Mouse (Mus musculus): Measurements from ENCODE around the gene Nxf1. TPM values are rescaled to one million over a fixed set of nuclear protein-coding genes. Genes with fewer than 3 reads are reported as not detected.
"Not testable (repeated sequence)": the region's sequence is repeated elsewhere in the genome, so short reads cannot be mapped to it uniquely, and the experiment has no call there.

Gene Nxf1
- polyA plus RNA-seq, 1 experiment from 2014 or later: 230 TPM

DNA sequence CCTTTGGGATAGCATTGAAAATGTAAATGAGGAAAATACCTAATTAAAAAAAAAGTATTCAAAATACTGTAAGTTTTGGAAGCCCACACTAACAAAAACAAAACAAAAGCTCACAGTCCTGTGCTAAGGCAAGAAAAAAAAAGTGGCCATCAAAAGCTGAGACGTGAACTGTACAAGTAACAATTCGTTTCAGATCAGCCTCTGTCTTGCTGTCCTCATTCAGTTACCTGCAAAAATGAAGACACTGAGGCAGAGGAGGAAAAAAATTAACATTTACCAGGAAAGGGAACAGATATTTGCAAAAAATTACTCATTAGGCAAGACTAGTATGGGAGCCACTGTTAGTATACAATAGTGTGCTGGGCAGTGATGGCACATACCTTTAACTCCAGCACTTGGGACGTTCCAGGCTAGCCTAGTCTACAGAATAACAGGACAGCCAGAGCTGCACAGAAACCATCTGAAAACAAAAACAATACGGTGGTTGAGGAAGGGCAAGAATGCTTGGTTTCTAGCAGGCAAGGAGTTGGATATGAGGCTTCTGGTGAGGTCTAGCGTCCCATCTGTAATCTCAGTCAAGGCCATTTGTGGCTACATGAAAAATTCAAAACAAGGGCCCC is 29.3 kb upstream of the Nxf1 start:
- 25% methylated on average over 5 of the region's 5 CpGs for WGBS
- no peaks in the 10 kb centered on the region for H3K4me1 ChIP-seq (ENCODE audit: control insufficient read depth, insufficient read depth, low read length)
- H3K9ac ChIP-seq (replicated peaks; ENCODE audit: low read length): no peak overlapping the region
- H3K9me3 ChIP-seq (replicated peaks; ENCODE audit: control insufficient read depth, low read length): no peaks in the 10 kb centered on the region
- H3K36me3 ChIP-seq (replicated peaks; ENCODE audit: control insufficient read depth, insufficient read depth, low read depth, low read length): peaks cover 21% of the 10 kb centered on the region
- no peak for DNase-seq (ENCODE audit: low spot score)
- H3K27me3 ChIP-seq (ENCODE audit: control insufficient read depth, insufficient read depth, low read length): no peaks in the 10 kb centered on the region
- no peak overlapping the region for H3K4me3 ChIP-seq (ENCODE audit: low read depth, low read length)
- ATAC-seq (replicated peaks; ENCODE audit: insufficient number of reproducible peaks, low FRiP score, low TSS enrichment, low read depth): no peak
- H3K4me2 ChIP-seq (ENCODE audit: low read depth, low read length): no peak overlapping the region
- H3K27ac ChIP-seq (replicated peaks; ENCODE audit: low read depth, low read length): no peak overlapping the region

DNA sequence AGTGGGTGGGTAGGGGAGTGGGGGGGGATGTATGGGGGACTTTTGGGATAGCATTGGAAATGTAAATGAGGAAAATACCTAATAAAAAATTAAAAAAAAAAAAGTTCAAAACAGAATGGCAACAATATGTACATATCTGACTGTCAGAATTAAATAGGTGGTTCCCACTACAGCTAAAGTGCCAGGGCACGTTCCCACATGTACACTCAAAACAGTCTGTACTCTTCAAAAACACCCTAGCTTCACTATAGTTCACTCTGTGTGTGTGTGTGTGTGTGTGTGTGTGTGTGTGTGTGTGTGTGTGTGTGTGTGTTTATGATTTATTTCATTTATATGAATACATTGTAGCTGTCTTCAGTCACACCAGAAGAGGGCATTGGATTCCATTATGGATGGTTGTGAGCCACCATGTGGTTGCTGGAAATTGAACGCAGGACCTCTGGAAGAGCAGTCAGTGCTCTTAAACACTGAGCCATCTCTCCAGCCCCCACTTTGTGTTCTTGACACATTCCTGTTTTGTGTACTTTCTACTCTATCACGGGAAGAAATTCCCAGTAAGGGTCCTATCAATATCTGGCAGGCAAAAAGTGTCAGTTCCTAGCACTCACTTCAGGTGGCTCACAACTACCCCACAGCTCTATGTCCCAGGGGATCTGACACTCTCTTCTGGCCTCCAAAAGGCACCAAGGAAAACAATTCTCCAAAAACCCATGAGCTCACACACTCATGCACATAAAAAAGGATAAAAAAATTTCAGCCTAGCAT is 28.4 kb upstream of the Nxf1 start:
- not testable (repeated sequence) for H3K9me3 ChIP-seq (replicated peaks; ENCODE audit: control insufficient read depth, low read length); H3K9ac ChIP-seq (replicated peaks; ENCODE audit: low read length); H3K4me1 ChIP-seq (ENCODE audit: control insufficient read depth, insufficient read depth, low read length); H3K4me3 ChIP-seq (ENCODE audit: low read depth, low read length); DNase-seq (ENCODE audit: low spot score); H3K27ac ChIP-seq (replicated peaks; ENCODE audit: low read depth, low read length); H3K4me2 ChIP-seq (ENCODE audit: low read depth, low read length); H3K27me3 ChIP-seq (ENCODE audit: control insufficient read depth, insufficient read depth, low read length); ATAC-seq (replicated peaks; ENCODE audit: insufficient number of reproducible peaks, low FRiP score, low TSS enrichment, low read depth)
- 53% methylated on average over 3 of the region's 3 CpGs for WGBS
- peaks cover 21% of the 10 kb centered on the region for H3K36me3 ChIP-seq (replicated peaks; ENCODE audit: control insufficient read depth, insufficient read depth, low read depth, low read length)

- no peak for ATAC-seq (replicated peaks; ENCODE audit: insufficient number of reproducible peaks, low FRiP score, low TSS enrichment, low read depth)
- WGBS: 78% methylated on average over 3 of the region's 3 CpGs
Measured at GRCm38 (mm10) chr19:8734334-8734733, 22.5 kb upstream of the Nxf1 start.

GRCm38 (mm10) chr19:8735389-8736159 is 21.3 kb upstream of the Nxf1 start, which contains the start of gene Wdr74:
TSS of gene Wdr74 (plus strand) at chr19:8735827.
- WGBS: under 1% methylated on average over 32 of the region's 32 CpGs
- Histone ChIP-seq H3K4me1 (ENCODE audit: control insufficient read depth, insufficient read depth, low read length) (peaks cover 1% of the 10 kb centered on the region; the same call in 1 of the 2 replicates), H3K9ac (replicated peaks; ENCODE audit: low read length) (peak within 1 kb of the TSS; percentile 79), H3K36me3 (replicated peaks; ENCODE audit: control insufficient read depth, insufficient read depth, low read depth, low read length) (no peaks in the 10 kb centered on the region; the same call in 1 of the 2 replicates), H3K4me3 (ENCODE audit: low read depth, low read length) (peak within 1 kb of the TSS; percentile 92), H3K27ac (replicated peaks; ENCODE audit: low read depth, low read length) (peak within 1 kb of the TSS; percentile 32; the same call in 1 of the 2 replicates), H3K27me3 (ENCODE audit: control insufficient read depth, insufficient read depth, low read length) (no peaks in the 10 kb centered on the region), H3K4me2 (ENCODE audit: low read depth, low read length) (peak within 1 kb of the TSS; percentile 83), H3K9me3 (replicated peaks; ENCODE audit: control insufficient read depth, low read length) (no peaks in the 10 kb centered on the region)
- ATAC-seq (replicated peaks; ENCODE audit: insufficient number of reproducible peaks, low FRiP score, low TSS enrichment, low read depth): peak; percentile 83
- DNase-seq (ENCODE audit: low spot score): peak; percentile 96

More at GRCm38 (mm10) chr19:8734334-8734733, 22.5 kb upstream of the Nxf1 start:
- H3K4me3 ChIP-seq (ENCODE audit: low read depth, low read length): no peak overlapping the region
- no peak overlapping the region for H3K9ac ChIP-seq (replicated peaks; ENCODE audit: low read length)
- no peak for DNase-seq (ENCODE audit: low spot score)
- H3K9me3 ChIP-seq (replicated peaks; ENCODE audit: control insufficient read depth, low read length): no peaks in the 10 kb centered on the region
- H3K36me3 ChIP-seq (replicated peaks; ENCODE audit: control insufficient read depth, insufficient read depth, low read depth, low read length): no peaks in the 10 kb centered on the region
- no peaks in the 10 kb centered on the region for H3K4me1 ChIP-seq (ENCODE audit: control insufficient read depth, insufficient read depth, low read length)
- H3K27ac ChIP-seq (replicated peaks; ENCODE audit: low read depth, low read length): no peak overlapping the region
- H3K27me3 ChIP-seq (ENCODE audit: control insufficient read depth, insufficient read depth, low read length): no peaks in the 10 kb centered on the region
- no peak overlapping the region for H3K4me2 ChIP-seq (ENCODE audit: low read depth, low read length)

DNA sequence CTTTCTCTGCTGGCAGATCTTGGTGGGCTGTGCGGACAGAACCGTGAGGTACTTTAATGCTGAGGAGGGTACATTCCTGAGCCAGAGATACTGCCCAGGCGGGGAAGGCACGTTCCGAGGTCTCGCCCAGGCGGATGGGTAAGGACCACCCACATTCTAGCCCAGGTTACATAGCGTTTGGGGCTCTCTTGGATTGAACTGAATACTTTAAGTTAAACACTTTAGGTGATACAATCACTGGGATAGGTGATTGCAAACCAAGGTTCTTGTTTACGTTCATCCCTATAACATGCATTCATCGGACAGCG is 20.8 kb upstream of the Nxf1 start:
- peak; percentile 25; the same call in 1 of the 2 replicates for ATAC-seq (replicated peaks; ENCODE audit: insufficient number of reproducible peaks, low FRiP score, low TSS enrichment, low read depth)
- H3K4me1 ChIP-seq (ENCODE audit: control insufficient read depth, insufficient read depth, low read length): peaks cover 2% of the 10 kb centered on the region; the same call in 1 of the 2 replicates
- H3K4me3 ChIP-seq (ENCODE audit: low read depth, low read length): peak overlapping the region; percentile 92
- H3K27me3 ChIP-seq (ENCODE audit: control insufficient read depth, insufficient read depth, low read length): no peaks in the 10 kb centered on the region
- no peaks in the 10 kb centered on the region; the same call in 1 of the 2 replicates for H3K36me3 ChIP-seq (replicated peaks; ENCODE audit: control insufficient read depth, insufficient read depth, low read depth, low read length)
- WGBS: 3% methylated on average over 11 of the region's 11 CpGs
- peak overlapping the region; percentile 79 for H3K9ac ChIP-seq (replicated peaks; ENCODE audit: low read length)
- H3K27ac ChIP-seq (replicated peaks; ENCODE audit: low read depth, low read length): no peak overlapping the region; the same call in 1 of the 2 replicates
- no peak for DNase-seq (ENCODE audit: low spot score)
- peak overlapping the region; percentile 83 for H3K4me2 ChIP-seq (ENCODE audit: low read depth, low read length)
- no peaks in the 10 kb centered on the region for H3K9me3 ChIP-seq (replicated peaks; ENCODE audit: control insufficient read depth, low read length)

DNA sequence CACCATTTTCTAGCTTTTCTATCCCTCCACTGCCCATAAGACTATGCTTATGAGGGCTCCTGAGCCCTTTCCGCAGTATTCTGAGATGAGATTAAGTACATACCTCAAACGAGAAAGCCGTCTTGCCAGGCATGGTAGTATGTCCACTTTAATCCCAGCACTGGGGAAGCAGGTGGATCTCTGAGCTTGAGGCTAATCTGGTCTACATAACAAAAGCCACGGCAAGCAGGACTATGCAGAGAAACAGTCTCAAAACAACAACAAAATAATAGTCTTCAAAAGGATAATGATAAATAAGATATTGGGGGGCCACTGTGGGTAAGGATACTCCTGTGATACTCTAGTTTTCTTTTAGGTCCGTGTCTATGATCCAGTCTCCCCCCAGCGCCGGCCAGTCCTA is 18.0 kb upstream of the Nxf1 start:
- no peak for DNase-seq (ENCODE audit: low spot score)
- no peak overlapping the region for H3K27ac ChIP-seq (replicated peaks; ENCODE audit: low read depth, low read length)
- H3K9ac ChIP-seq (replicated peaks; ENCODE audit: low read length): no peak overlapping the region
- no peaks in the 10 kb centered on the region; the same call in 1 of the 2 replicates for H3K36me3 ChIP-seq (replicated peaks; ENCODE audit: control insufficient read depth, insufficient read depth, low read depth, low read length)
- WGBS: 91% methylated on average over 7 of the region's 7 CpGs
- peaks cover 2% of the 10 kb centered on the region; the same call in 1 of the 2 replicates for H3K4me1 ChIP-seq (ENCODE audit: control insufficient read depth, insufficient read depth, low read length)
- H3K27me3 ChIP-seq (ENCODE audit: control insufficient read depth, insufficient read depth, low read length): no peaks in the 10 kb centered on the region
- ATAC-seq (replicated peaks; ENCODE audit: insufficient number of reproducible peaks, low FRiP score, low TSS enrichment, low read depth): no peak
- H3K9me3 ChIP-seq (replicated peaks; ENCODE audit: control insufficient read depth, low read length): no peaks in the 10 kb centered on the region
- no peak overlapping the region for H3K4me3 ChIP-seq (ENCODE audit: low read depth, low read length)
- H3K4me2 ChIP-seq (ENCODE audit: low read depth, low read length): no peak overlapping the region

GRCm38 (mm10) chr19:8739646-8740045 is 17.2 kb upstream of the Nxf1 start:
- no peak overlapping the region for H3K4me2 ChIP-seq (ENCODE audit: low read depth, low read length)
- H3K36me3 ChIP-seq (replicated peaks; ENCODE audit: control insufficient read depth, insufficient read depth, low read depth, low read length): no peaks in the 10 kb centered on the region; the same call in 1 of the 2 replicates
- H3K4me1 ChIP-seq (ENCODE audit: control insufficient read depth, insufficient read depth, low read length): peaks cover 2% of the 10 kb centered on the region; the same call in 1 of the 2 replicates
- no peaks in the 10 kb centered on the region for H3K9me3 ChIP-seq (replicated peaks; ENCODE audit: control insufficient read depth, low read length)
- no peak for ATAC-seq (replicated peaks; ENCODE audit: insufficient number of reproducible peaks, low FRiP score, low TSS enrichment, low read depth)
- no peaks in the 10 kb centered on the region for H3K27me3 ChIP-seq (ENCODE audit: control insufficient read depth, insufficient read depth, low read length)
- H3K4me3 ChIP-seq (ENCODE audit: low read depth, low read length): no peak overlapping the region
- WGBS: 86% methylated on average over 6 of the region's 6 CpGs
- no peak overlapping the region for H3K27ac ChIP-seq (replicated peaks; ENCODE audit: low read depth, low read length)
- H3K9ac ChIP-seq (replicated peaks; ENCODE audit: low read length): no peak overlapping the region
- DNase-seq (ENCODE audit: low spot score): no peak
